Mouse (Mus musculus): Measurements from ENCODE around the gene Pak6. TPM values are rescaled to one million over a fixed set of nuclear protein-coding genes. Genes with fewer than 3 reads are reported as not detected.

Gene Pak6
- total RNA-seq, 2 experiments from 2014 or later: 54.3 to 67.9 TPM

GRCm38 (mm10) chr2:118697311-118697877 is 34.3 kb downstream of the Pak6 start:
- DNase-seq (ENCODE audit: low spot score in 2 of 2): no peak

GRCm38 (mm10) chr2:118697955-118698354 is 34.9 kb downstream of the Pak6 start:
- no peak for DNase-seq (ENCODE audit: low spot score in 2 of 2)

GRCm38 (mm10) chr2:118700179-118701062 is 37.3 kb downstream of the Pak6 start:
- peak; percentile 54 to 72 for DNase-seq (ENCODE audit: low spot score in 2 of 2)

GRCm38 (mm10) chr2:118701161-118701560 is 38.1 kb downstream of the Pak6 start:
- DNase-seq (ENCODE audit: low spot score in 2 of 2): no peak

- DNase-seq (ENCODE audit: low spot score in 2 of 2): no peak
These were observed 39.1 kb downstream of the Pak6 start for GRCm38 (mm10) chr2:118701971-118702882.

- DNase-seq (ENCODE audit: low spot score in 2 of 2): no peak
These were observed 40.0 kb downstream of the Pak6 start for GRCm38 (mm10) chr2:118702883-118703761.

- peak in 1 of 2 experiments; percentile 45 for DNase-seq (ENCODE audit: low spot score in 2 of 2)
These were observed 41.0 kb downstream of the Pak6 start, which contains the start of gene Ankrd63 for GRCm38 (mm10) chr2:118703913-118704730. TSS of gene Ankrd63 (minus strand) at chr2:118703963.

- DNase-seq (ENCODE audit: low spot score in 2 of 2): peak in 1 of 2 experiments; percentile 59
These were observed 43.3 kb downstream of the Pak6 start for GRCm38 (mm10) chr2:118706436-118706835.

- no peak for DNase-seq (ENCODE audit: low spot score in 2 of 2)
These were observed 45.4 kb downstream of the Pak6 start for GRCm38 (mm10) chr2:118708472-118708871.

- DNase-seq (ENCODE audit: low spot score in 2 of 2): no peak
These were observed 46.6 kb downstream of the Pak6 start for GRCm38 (mm10) chr2:118709655-118710221.

GRCm38 (mm10) chr2:118711038-118711494 is 48.0 kb downstream of the Pak6 start:
- DNase-seq (ENCODE audit: low spot score in 2 of 2): no peak

GRCm38 (mm10) chr2:118713631-118714030 is 50.5 kb downstream of the Pak6 start:
- DNase-seq (ENCODE audit: low spot score in 2 of 2): no peak

- DNase-seq (ENCODE audit: low spot score in 2 of 2): peak; percentile 67 to 74
These were observed 51.1 kb downstream of the Pak6 start for GRCm38 (mm10) chr2:118714230-118714629.

GRCm38 (mm10) chr2:118716677-118717076 is 53.6 kb downstream of the Pak6 start:
- DNase-seq (ENCODE audit: low spot score in 2 of 2): no peak

GRCm38 (mm10) chr2:118723693-118724486 is 60.8 kb downstream of the Pak6 start:
- no peak for DNase-seq (ENCODE audit: low spot score in 2 of 2)

GRCm38 (mm10) chr2:118725511-118725910 is 62.4 kb downstream of the Pak6 start:
- no peak for DNase-seq (ENCODE audit: low spot score in 2 of 2)

- DNase-seq (ENCODE audit: low spot score in 2 of 2): no peak
These were observed 63.8 kb downstream of the Pak6 start for GRCm38 (mm10) chr2:118726873-118727272.

- DNase-seq (ENCODE audit: low spot score in 2 of 2): no peak
These were observed 64.8 kb downstream of the Pak6 start for GRCm38 (mm10) chr2:118727911-118728310.
